Mouse (Mus musculus) cerebellum, adult 9-10 months (tissue): ENCODE measurements at regions not wholly inside any gene's neighbourhood (a gene's known extent, or its start where the extent isn't known, plus 50 kb on each side); places are given as distances from the start of the nearest gene placed in this dataset.
A peak's percentile ranks its signal among the peaks of the same experiment; 100 is the strongest.
"Not testable (repeated sequence)": the region's sequence is repeated elsewhere in the genome, so short reads cannot be mapped to it uniquely, and the experiment has no call there.

Experiments used
- DNase-seq: peaks from one replicate; pipeline ENCODE4 v3.0.0; 2022

- DNase-seq, result peak; percentile 60
These were observed 76.5 kb upstream of the Col13a1 start for GRCm38 (mm10) chr10:62055408-62055807.

GRCm38 (mm10) chr10:62049782-62050192 lies 70.9 kb upstream of the Col13a1 start:
- no peak for DNase-seq

GRCm38 (mm10) chr10:62044408-62044807 lies 65.5 kb upstream of the Col13a1 start:
- no peak for DNase-seq

GRCm38 (mm10) chr10:62039915-62040314 lies 61.0 kb upstream of the Col13a1 start:
- no peak for DNase-seq

- DNase-seq, result no peak
These were observed 59.7 kb upstream of the Col13a1 start for GRCm38 (mm10) chr10:62038656-62039055.

- DNase-seq, result no peak
These were observed 58.7 kb upstream of the Col13a1 start for GRCm38 (mm10) chr10:62037402-62038199.

- no peak for DNase-seq
These were observed 57.9 kb upstream of the Col13a1 start for GRCm38 (mm10) chr10:62036815-62037214.

- no peak for DNase-seq
These were observed 55.4 kb upstream of the Col13a1 start for GRCm38 (mm10) chr10:62034291-62034690.

GRCm38 (mm10) chr10:62033748-62034147 lies 54.8 kb upstream of the Col13a1 start:
- DNase-seq, result no peak

- DNase-seq, result not testable (repeated sequence)
These were observed 53.1 kb upstream of the Col13a1 start for GRCm38 (mm10) chr10:62031986-62032385.

- DNase-seq, result no peak
These were observed 50.4 kb upstream of the Col13a1 start for GRCm38 (mm10) chr10:62029271-62029670.
